Mouse (Mus musculus): ENCODE measurements at regions not wholly inside any gene's neighbourhood (a gene's known extent, or its start where the extent isn't known, plus 50 kb on each side); places are given as distances from the start of the nearest gene placed in this dataset.
"Not testable (repeated sequence)": the region's sequence is repeated elsewhere in the genome, so short reads cannot be mapped to it uniquely, and the experiment has no call there.

- no peak for ATAC-seq
- DNase-seq (ENCODE audit: low spot score), result no peak
- H3K27me3 ChIP-seq (replicated peaks; ENCODE audit: insufficient read depth, low read length), result no peaks in the 10 kb centered on the region
- no peaks in the 10 kb centered on the region for H3K4me1 ChIP-seq (ENCODE audit: insufficient read depth, low read depth, low read length)
- no peaks in the 10 kb centered on the region for H3K36me3 ChIP-seq (ENCODE audit: insufficient read depth, low read length)
- H3K4me3 ChIP-seq (ENCODE audit: low read depth, low read length), result no peak overlapping the region
- 83% methylated on average over 3 of the region's 3 CpGs for WGBS
- H3K9me3 ChIP-seq (ENCODE audit: low read length), result no peaks in the 10 kb centered on the region
- no peak overlapping the region for H3K27ac ChIP-seq (ENCODE audit: low read length)
- TF ChIP-seq CTCF (IDR thresholded peaks at IDR 0.05) (peak; percentile 35), EP300 (IDR thresholded peaks at IDR 0.05) (no peak)
- no peak overlapping the region for H3K4me2 ChIP-seq (replicated peaks; ENCODE audit: low read depth, low read length)
- H3K9ac ChIP-seq (replicated peaks; ENCODE audit: low read depth), result no peak overlapping the region
Observed at GRCm38 (mm10) chr12:8398852-8399251, 85.6 kb downstream of the Hs1bp3 start.

GRCm38 (mm10) chr12:8396408-8396807 is 83.2 kb downstream of the Hs1bp3 start:
- ATAC-seq; H3K27me3 ChIP-seq (replicated peaks; ENCODE audit: insufficient read depth, low read length); H3K4me1 ChIP-seq (ENCODE audit: insufficient read depth, low read depth, low read length); H3K4me3 ChIP-seq (ENCODE audit: low read depth, low read length); H3K27ac ChIP-seq (ENCODE audit: low read length); H3K9me3 ChIP-seq (ENCODE audit: low read length); H3K4me2 ChIP-seq (replicated peaks; ENCODE audit: low read depth, low read length); H3K9ac ChIP-seq (replicated peaks; ENCODE audit: low read depth); DNase-seq (ENCODE audit: low spot score); H3K36me3 ChIP-seq (ENCODE audit: insufficient read depth, low read length): not testable (repeated sequence)
- WGBS, result 54% methylated on average over 6 of the region's 6 CpGs

- H3K9me3 ChIP-seq (ENCODE audit: low read length), result no peaks in the 10 kb centered on the region
- H3K36me3 ChIP-seq (ENCODE audit: insufficient read depth, low read length), result no peaks in the 10 kb centered on the region
- TF ChIP-seq EP300 (IDR thresholded peaks at IDR 0.05), result peak; percentile 66
- 0 out of 2 replicates have a peak, but pooled peaks have one; percentile 3 for TF ChIP-seq CTCF (IDR thresholded peaks at IDR 0.05)
- 0 out of 2 replicates have a peak overlapping the region, but pooled peaks have one; percentile 38 for H3K27ac ChIP-seq (ENCODE audit: low read length)
- DNase-seq (ENCODE audit: low spot score) (peak; percentile 54), ATAC-seq (peak; percentile 86)
- no peak overlapping the region for H3K4me2 ChIP-seq (replicated peaks; ENCODE audit: low read depth, low read length)
- H3K27me3 ChIP-seq (replicated peaks; ENCODE audit: insufficient read depth, low read length), result no peaks in the 10 kb centered on the region
- 45% methylated on average over 6 of the region's 6 CpGs for WGBS
- H3K9ac ChIP-seq (replicated peaks; ENCODE audit: low read depth), result no peak overlapping the region
- H3K4me1 ChIP-seq (ENCODE audit: insufficient read depth, low read depth, low read length), result no peaks in the 10 kb centered on the region; the same call in 1 of the 2 replicates
- no peak overlapping the region for H3K4me3 ChIP-seq (ENCODE audit: low read depth, low read length)
Observed at GRCm38 (mm10) chr12:8394894-8395297, 81.7 kb downstream of the Hs1bp3 start.

GRCm38 (mm10) chr12:8393976-8394375 is 80.7 kb downstream of the Hs1bp3 start:
- no peak overlapping the region for H3K4me3 ChIP-seq (ENCODE audit: low read depth, low read length)
- H3K9me3 ChIP-seq (ENCODE audit: low read length), result no peaks in the 10 kb centered on the region
- H3K4me2 ChIP-seq (replicated peaks; ENCODE audit: low read depth, low read length), result no peak overlapping the region
- H3K9ac ChIP-seq (replicated peaks; ENCODE audit: low read depth), result no peak overlapping the region
- no peaks in the 10 kb centered on the region; the same call in 1 of the 2 replicates for H3K4me1 ChIP-seq (ENCODE audit: insufficient read depth, low read depth, low read length)
- WGBS, result 81% methylated on average over 3 of the region's 3 CpGs
- H3K36me3 ChIP-seq (ENCODE audit: insufficient read depth, low read length), result no peaks in the 10 kb centered on the region
- DNase-seq (ENCODE audit: low spot score) (no peak), ATAC-seq (no peak)
- no peak overlapping the region for H3K27ac ChIP-seq (ENCODE audit: low read length)
- H3K27me3 ChIP-seq (replicated peaks; ENCODE audit: insufficient read depth, low read length), result no peaks in the 10 kb centered on the region
- TF ChIP-seq CTCF (IDR thresholded peaks at IDR 0.05), result no peak
- no peak for TF ChIP-seq EP300 (IDR thresholded peaks at IDR 0.05)

All from lung, postnatal 0 days (tissue).